Mouse (Mus musculus) embryonic facial prominence, embryonic 11.5 days (tissue): ENCODE data around the gene Pck2. TPM values are rescaled to one million over a fixed set of nuclear protein-coding genes. Genes with fewer than 3 reads are reported as not detected.

Source experiments
- polyA plus RNA-seq: library from polyadenylated mRNA; unstranded; fragments of >200 nt; fragmentation: Nextera tagmentation; extraction: Ambion mirVana; gene quantifications from 2 replicates; pipeline ENCODE4 v1.2.1, GENCODE M21; 2014

Pck2 gene
- polyA plus RNA-seq, 1 experiment from 2014 or later = 12.7 TPM

Other genes with a start within 250 kb of the Pck2 start
- 49.5 and 58.3 TPM in 2 replicates for gene Dhrs4, start 61.5 kb upstream of the Pck2 start, polyA plus RNA-seq
- gene Carmil3, start 49.6 kb upstream of the Pck2 start, polyA plus RNA-seq = 4.9 TPM in 2 replicates
- 0.24 and 0.29 TPM in 2 replicates for gene Cpne6, start 29.8 kb upstream of the Pck2 start, polyA plus RNA-seq
- gene Nrl, start 15.3 kb upstream of the Pck2 start, polyA plus RNA-seq = not detected in 2 replicates
- 69.7 and 76.6 TPM in 2 replicates for gene Dcaf11, start 19.7 kb downstream of the Pck2 start, polyA plus RNA-seq
- gene A730061H03Rik, start 20.1 kb downstream of the Pck2 start, polyA plus RNA-seq = not detected in 2 replicates
- gene Fitm1, start 35.4 kb downstream of the Pck2 start, polyA plus RNA-seq = 3.6 and 5.9 TPM in 2 replicates
- gene Psme1, start 37.9 kb downstream of the Pck2 start, polyA plus RNA-seq = 136 and 139 TPM in 2 replicates
- gene Emc9, start 45.0 kb downstream of the Pck2 start, polyA plus RNA-seq = 3.8 and 5.3 TPM in 2 replicates
- 237 and 259 TPM in 2 replicates for gene Psme2, start 50.8 kb downstream of the Pck2 start, polyA plus RNA-seq
- 9.7 and 11.8 TPM in 2 replicates for gene Rnf31, start 51.4 kb downstream of the Pck2 start, polyA plus RNA-seq
- gene Irf9, start 63.3 kb downstream of the Pck2 start, polyA plus RNA-seq = 4.9 and 5.2 TPM in 2 replicates
- gene Rec8, start 77.8 kb downstream of the Pck2 start, polyA plus RNA-seq = 3.8 and 4.2 TPM in 2 replicates
- gene Ipo4, start 95.7 kb downstream of the Pck2 start, polyA plus RNA-seq = 85.0 and 86.9 TPM in 2 replicates
- 2.6 and 3.5 TPM in 2 replicates for gene Gm49378, start 97.6 kb downstream of the Pck2 start, polyA plus RNA-seq
- gene Tm9sf1, start 103.5 kb downstream of the Pck2 start, polyA plus RNA-seq = 68.4 and 70.2 TPM in 2 replicates
- gene Tssk4, start 109.9 kb downstream of the Pck2 start, polyA plus RNA-seq = 0.38 and 0.84 TPM in 2 replicates
- 62.5 and 63.6 TPM in 2 replicates for gene Mdp1, start 120.2 kb downstream of the Pck2 start, polyA plus RNA-seq
- 60.7 and 67.7 TPM in 2 replicates for gene Gmpr2, start 131.7 kb downstream of the Pck2 start, polyA plus RNA-seq
- gene Nedd8, start 131.9 kb downstream of the Pck2 start, polyA plus RNA-seq = 622 and 636 TPM in 2 replicates
- gene Tinf2, start 141.6 kb downstream of the Pck2 start, polyA plus RNA-seq = 61.3 and 67.7 TPM in 2 replicates
- 1.1 and 1.5 TPM in 2 replicates for gene Tgm1, start 173.7 kb downstream of the Pck2 start, polyA plus RNA-seq
- 19.9 and 21.5 TPM in 2 replicates for gene Rabggta, start 182.0 kb downstream of the Pck2 start, polyA plus RNA-seq
- gene Dhrs1, start 205.4 kb downstream of the Pck2 start, polyA plus RNA-seq = 75.9 and 84.8 TPM in 2 replicates
- gene Nop9, start 205.4 kb downstream of the Pck2 start, polyA plus RNA-seq = 53.8 and 59.4 TPM in 2 replicates
- 0.18 and 0.35 TPM in 2 replicates for gene Cideb, start 218.2 kb downstream of the Pck2 start, polyA plus RNA-seq
- gene Ltb4r2, start 221.2 kb downstream of the Pck2 start, polyA plus RNA-seq = 0.31 and 0.34 TPM in 2 replicates
- gene Ltb4r1, start 225.7 kb downstream of the Pck2 start, polyA plus RNA-seq = not detected in 2 replicates
- 10.6 and 13.0 TPM in 2 replicates for gene Adcy4, start 243.8 kb downstream of the Pck2 start, polyA plus RNA-seq
- gene Ripk3, start 248.6 kb downstream of the Pck2 start, polyA plus RNA-seq = 33.7 and 38.8 TPM in 2 replicates